Mouse (Mus musculus): ENCODE results near the gene Arhgap45. TPM values are rescaled to one million over a fixed set of nuclear protein-coding genes. Genes with fewer than 3 reads are reported as not detected.

The Arhgap45 gene
- polyA plus RNA-seq, 1 experiment from 2014 or later: 1.4 TPM

- Histone ChIP-seq H3K9me3 (ENCODE audit: control insufficient read depth, low read length) (no peaks in the 10 kb centered on the region), H3K36me3 (ENCODE audit: control insufficient read depth, insufficient read depth, low read length) (peaks cover 65% of the 10 kb centered on the region), H3K9ac (replicated peaks; ENCODE audit: low read length) (no peak overlapping the region), H3K27me3 (ENCODE audit: control insufficient read depth, insufficient read depth, low read length) (no peaks in the 10 kb centered on the region), H3K4me1 (ENCODE audit: control insufficient read depth, insufficient read depth, low read length) (no peaks in the 10 kb centered on the region), H3K4me3 (replicated peaks; ENCODE audit: low read depth, low read length) (no peak overlapping the region), H3K27ac (replicated peaks; ENCODE audit: low read depth, low read length) (no peak overlapping the region), H3K4me2 (ENCODE audit: low read length) (no peak overlapping the region)
- ATAC-seq (ENCODE audit: low FRiP score, low TSS enrichment) (no peak), DNase-seq (no peak)
- WGBS: 88% methylated on average over 16 of the region's 16 CpGs
Measured at GRCm38 (mm10) chr10:80080396-80081070, 64.1 kb downstream of the Arhgap45 start.

Other genes with a start within 250 kb of the Arhgap45 start
- gene Rnf126, start 249.7 kb upstream of the Arhgap45 start, polyA plus RNA-seq (2014; fragmentation: Nextera tagmentation; extraction: Ambion mirVana): 92.8 and 94.6 TPM in 2 replicates
- gene Fstl3, start 239.4 kb upstream of the Arhgap45 start, polyA plus RNA-seq (2014; fragmentation: Nextera tagmentation; extraction: Ambion mirVana): 0.80 and 1.5 TPM in 2 replicates
- 0.30 TPM in 1 of 2 replicates, not detected in the other for gene Prss57, start 225.7 kb upstream of the Arhgap45 start, polyA plus RNA-seq (2014; fragmentation: Nextera tagmentation; extraction: Ambion mirVana)
- gene Palm, start 223.1 kb upstream of the Arhgap45 start, polyA plus RNA-seq (2014; fragmentation: Nextera tagmentation; extraction: Ambion mirVana): 270 and 307 TPM in 2 replicates
- 0.45 and 1.5 TPM in 2 replicates for gene Misp, start 195.7 kb upstream of the Arhgap45 start, polyA plus RNA-seq (2014; fragmentation: Nextera tagmentation; extraction: Ambion mirVana)
- gene Ptbp1, start 162.2 kb upstream of the Arhgap45 start, polyA plus RNA-seq (2014; fragmentation: Nextera tagmentation; extraction: Ambion mirVana): 47.5 and 74.0 TPM in 2 replicates
- 14.9 and 16.7 TPM in 2 replicates for gene Prtn3, start 142.2 kb upstream of the Arhgap45 start, polyA plus RNA-seq (2014; fragmentation: Nextera tagmentation; extraction: Ambion mirVana)
- gene Plppr3, start 142.0 kb upstream of the Arhgap45 start, polyA plus RNA-seq (2014; fragmentation: Nextera tagmentation; extraction: Ambion mirVana): 342 and 375 TPM in 2 replicates
- gene Elane, start 130.4 kb upstream of the Arhgap45 start, polyA plus RNA-seq (2014; fragmentation: Nextera tagmentation; extraction: Ambion mirVana): not detected in 2 replicates
- gene Cfd, start 125.8 kb upstream of the Arhgap45 start, polyA plus RNA-seq (2014; fragmentation: Nextera tagmentation; extraction: Ambion mirVana): not detected in 2 replicates
- gene Med16, start 107.7 kb upstream of the Arhgap45 start, polyA plus RNA-seq (2014; fragmentation: Nextera tagmentation; extraction: Ambion mirVana): 57.2 and 58.8 TPM in 2 replicates
- 3.5 and 8.6 TPM in 2 replicates for gene Gm26602, start 105.8 kb upstream of the Arhgap45 start, polyA plus RNA-seq (2014; fragmentation: Nextera tagmentation; extraction: Ambion mirVana)
- 2.4 and 2.9 TPM in 2 replicates for gene Kiss1r, start 99.7 kb upstream of the Arhgap45 start, polyA plus RNA-seq (2014; fragmentation: Nextera tagmentation; extraction: Ambion mirVana)
- gene R3hdm4, start 95.4 kb upstream of the Arhgap45 start, polyA plus RNA-seq (2014; fragmentation: Nextera tagmentation; extraction: Ambion mirVana): 220 and 229 TPM in 2 replicates
- gene Arid3a, start 89.6 kb upstream of the Arhgap45 start, polyA plus RNA-seq (2014; fragmentation: Nextera tagmentation; extraction: Ambion mirVana): 2.4 and 4.0 TPM in 2 replicates
- gene Wdr18, start 56.5 kb upstream of the Arhgap45 start, polyA plus RNA-seq (2014; fragmentation: Nextera tagmentation; extraction: Ambion mirVana): 89.6 and 117 TPM in 2 replicates
- 0.39 and 0.53 TPM in 2 replicates for gene Grin3b, start 45.9 kb upstream of the Arhgap45 start, polyA plus RNA-seq (2014; fragmentation: Nextera tagmentation; extraction: Ambion mirVana)
- gene Tmem259, start 32.3 kb upstream of the Arhgap45 start, polyA plus RNA-seq (2014; fragmentation: Nextera tagmentation; extraction: Ambion mirVana): 20.7 and 28.4 TPM in 2 replicates
- 10.9 and 35.0 TPM in 2 replicates for gene Cnn2, start 28.1 kb upstream of the Arhgap45 start, polyA plus RNA-seq (2014; fragmentation: Nextera tagmentation; extraction: Ambion mirVana)
- gene Abca7, start 20.2 kb upstream of the Arhgap45 start, polyA plus RNA-seq (2014; fragmentation: Nextera tagmentation; extraction: Ambion mirVana): 3.7 and 4.1 TPM in 2 replicates
- 157 and 167 TPM in 2 replicates for gene Polr2e, start 23.1 kb downstream of the Arhgap45 start, polyA plus RNA-seq (2014; fragmentation: Nextera tagmentation; extraction: Ambion mirVana)
- gene Gpx4, start 30.5 kb downstream of the Arhgap45 start, polyA plus RNA-seq (2014; fragmentation: Nextera tagmentation; extraction: Ambion mirVana): 508 and 543 TPM in 2 replicates
- gene Sbno2, start 88.9 kb downstream of the Arhgap45 start, polyA plus RNA-seq (2014; fragmentation: Nextera tagmentation; extraction: Ambion mirVana): 13.2 and 13.3 TPM in 2 replicates
- gene Stk11, start 99.2 kb downstream of the Arhgap45 start, polyA plus RNA-seq (2014; fragmentation: Nextera tagmentation; extraction: Ambion mirVana): 26.5 and 38.7 TPM in 2 replicates
- gene Atp5d, start 122.0 kb downstream of the Arhgap45 start, polyA plus RNA-seq (2014; fragmentation: Nextera tagmentation; extraction: Ambion mirVana): 407 and 480 TPM in 2 replicates
- gene Cbarp, start 124.2 kb downstream of the Arhgap45 start, polyA plus RNA-seq (2014; fragmentation: Nextera tagmentation; extraction: Ambion mirVana): 78.9 and 101 TPM in 2 replicates
- gene Midn, start 131.6 kb downstream of the Arhgap45 start, polyA plus RNA-seq (2014; fragmentation: Nextera tagmentation; extraction: Ambion mirVana): 62.6 and 65.6 TPM in 2 replicates
- gene Cirbp, start 149.3 kb downstream of the Arhgap45 start, polyA plus RNA-seq (2014; fragmentation: Nextera tagmentation; extraction: Ambion mirVana): 295 and 421 TPM in 2 replicates
- 5.7 and 9.9 TPM in 2 replicates for gene 1600002K03Rik, start 156.3 kb downstream of the Arhgap45 start, polyA plus RNA-seq (2014; fragmentation: Nextera tagmentation; extraction: Ambion mirVana)
- 41.9 and 50.1 TPM in 2 replicates for gene Efna2, start 162.8 kb downstream of the Arhgap45 start, polyA plus RNA-seq (2014; fragmentation: Nextera tagmentation; extraction: Ambion mirVana)
- gene Mum1, start 209.8 kb downstream of the Arhgap45 start, polyA plus RNA-seq (2014; fragmentation: Nextera tagmentation; extraction: Ambion mirVana): 51.5 and 65.4 TPM in 2 replicates
- 274 and 323 TPM in 2 replicates for gene Ndufs7, start 232.5 kb downstream of the Arhgap45 start, polyA plus RNA-seq (2014; fragmentation: Nextera tagmentation; extraction: Ambion mirVana)
- 15.1 and 16.7 TPM in 2 replicates for gene Gamt, start 244.4 kb downstream of the Arhgap45 start, polyA plus RNA-seq (2014; fragmentation: Nextera tagmentation; extraction: Ambion mirVana)
- gene Dazap1, start 244.8 kb downstream of the Arhgap45 start, polyA plus RNA-seq (2014; fragmentation: Nextera tagmentation; extraction: Ambion mirVana): 42.5 and 49.3 TPM in 2 replicates